In the genomic region with DNA sequence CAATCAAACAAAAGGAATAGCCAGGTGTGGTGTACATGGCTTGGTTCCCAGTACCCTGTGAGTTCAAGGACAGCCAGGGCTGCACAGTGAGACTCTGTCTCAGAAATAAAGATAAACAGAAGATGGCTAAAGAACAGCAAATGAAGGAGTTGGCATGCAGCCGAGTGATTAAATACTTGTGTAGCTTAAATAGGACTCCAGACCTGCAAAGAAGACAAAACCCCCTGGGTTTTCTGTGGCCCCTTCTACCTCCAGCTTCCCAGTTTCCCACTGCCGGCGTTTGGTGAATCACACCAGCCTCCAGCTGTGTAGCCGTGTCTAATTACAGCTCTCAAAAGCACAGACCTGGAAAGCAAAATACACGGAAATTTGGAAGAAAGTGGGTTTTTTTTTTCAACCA, we compare ENCODE assay signal across 16 mouse cellular contexts. TPM values are rescaled to one million over a fixed set of nuclear protein-coding genes. Genes with fewer than 3 reads are reported as not detected.
DNase-seq lines count a peak whose midpoint lies in the region; ATAC-seq and TF ChIP-seq lines count a peak whose summit lies in the region.
"Had no signal": no experiment of that assay in that cellular context is flagged by ENCODE, and none has a peak within 500 bp of the region (broad histone marks: within the 10 kb centered on the region; RNA-seq: fewer than 3 reads in every experiment).

No protein-coding gene starts in this region.

- TF ChIP-seq CTCF in gastrocnemius, adult 2 months (IDR thresholded peaks at IDR 0.05), result no peak
- TF ChIP-seq CTCF in embryonic fibroblast, embryonic 13.5 days (IDR thresholded peaks at IDR 0.05; ENCODE audit: borderline replicate concordance, insufficient read depth, low read length), result no peak

- DNase-seq in gastrocnemius, adult 2 months, result no peak
- no peak for DNase-seq in gastrocnemius, postnatal 36 days
- no peak for DNase-seq in neural tube, embryonic 11.5 days (ENCODE audit: low spot score)
- DNase-seq in neural tube, embryonic 10.5 days (ENCODE audit: extremely low spot score, low spot score), result no peak
- DNase-seq in testis, postnatal 14 days (ENCODE audit: low spot score), result peak; percentile 54
- DNase-seq in heart, adult 9 months (ENCODE audit: low spot score in 2 of 2), result no peak
- no peak for DNase-seq in liver, embryonic 11.5 days (ENCODE audit: low spot score)
- DNase-seq: cerebellum, adult 9-10 months; kidney, adult 2 months; thymus, postnatal 4 days had no signal

- intact Hi-C loops in gastrocnemius, adult 2 months (cut with DNase I), result no loop called here
- intact Hi-C loops in gastrocnemius, postnatal 36 days (cut with DNase I), result no loop called here

- no peak for TF ChIP-seq POLR2A in embryonic fibroblast, embryonic 13.5 days (IDR thresholded peaks at IDR 0.05; ENCODE audit: low read depth, low read length)

- WGBS in neural tube, embryonic 11.5 days, result 20% methylated on average over 5 of the region's 5 CpGs
- WGBS in liver, embryonic 11.5 days, result 73% methylated on average over 5 of the region's 5 CpGs

- H3K27ac ChIP-seq in gastrocnemius, adult 2 months, result peak overlapping the region; percentile 55
- peak overlapping the region; percentile 27; the same call in 1 of the 2 replicates for H3K27ac ChIP-seq in neural tube, embryonic 11.5 days (ENCODE audit: low read depth, low read length)
- peak overlapping the region; percentile 6 for H3K27ac ChIP-seq in embryonic fibroblast, embryonic 13.5 days (ENCODE audit: insufficient read depth, low read length)
- no peak overlapping the region for H3K27ac ChIP-seq in liver, embryonic 11.5 days (ENCODE audit: low read depth, low read length)
- H3K27ac ChIP-seq: hindbrain, embryonic 10.5 days; liver, embryonic 14.5 days had no signal

- H3K4me1 ChIP-seq in neural tube, embryonic 11.5 days (ENCODE audit: control insufficient read depth, insufficient read depth, low read length), result peaks cover 10% of the 10 kb centered on the region
- peaks cover 5% of the 10 kb centered on the region for H3K4me1 ChIP-seq in embryonic fibroblast, embryonic 13.5 days (ENCODE audit: control insufficient read depth, insufficient read depth, low read length)
- H3K4me1 ChIP-seq in liver, embryonic 11.5 days (replicated peaks; ENCODE audit: control insufficient read depth, insufficient read depth, low read length), result peaks cover 10% of the 10 kb centered on the region

- no peak overlapping the region for H3K4me2 ChIP-seq in neural tube, embryonic 11.5 days (ENCODE audit: low read depth)
- H3K4me2 ChIP-seq in liver, embryonic 11.5 days, result no peak overlapping the region
- H3K4me2 ChIP-seq: embryonic facial prominence, embryonic 15.5 days; heart, embryonic 12.5 days had no signal

- no peaks in the 10 kb centered on the region for H3K9me3 ChIP-seq in neural tube, embryonic 11.5 days (ENCODE audit: control insufficient read depth, low read length)
- no peaks in the 10 kb centered on the region for H3K9me3 ChIP-seq in liver, embryonic 11.5 days (ENCODE audit: control insufficient read depth, low read length)
- H3K9me3 ChIP-seq: embryonic facial prominence, embryonic 15.5 days; heart, embryonic 12.5 days; hindbrain, embryonic 10.5 days; megakaryocyte, embryonic 14.5 days had no signal

- no peak overlapping the region for H3K4me3 ChIP-seq in gastrocnemius, adult 2 months
- no peak overlapping the region for H3K4me3 ChIP-seq in neural tube, embryonic 11.5 days (ENCODE audit: low read depth, low read length)
- H3K4me3 ChIP-seq in embryonic fibroblast, embryonic 13.5 days (ENCODE audit: insufficient read depth, low read length), result no peak overlapping the region
- H3K4me3 ChIP-seq in liver, embryonic 11.5 days (ENCODE audit: low read depth, low read length), result no peak overlapping the region
- H3K4me3 ChIP-seq: embryonic facial prominence, embryonic 15.5 days; heart, embryonic 12.5 days; hindbrain, embryonic 10.5 days; megakaryocyte, embryonic 14.5 days had no signal

- H3K36me3 ChIP-seq in neural tube, embryonic 11.5 days (ENCODE audit: control insufficient read depth, insufficient read depth, low read length), result peaks cover 4% of the 10 kb centered on the region; the same call in 1 of the 2 replicates
- peaks cover 5% of the 10 kb centered on the region for H3K36me3 ChIP-seq in liver, embryonic 11.5 days (ENCODE audit: control insufficient read depth, insufficient read depth, low read length)

- no peak for ATAC-seq in neural tube, embryonic 11.5 days (ENCODE audit: insufficient read depth, low FRiP score, low TSS enrichment)
- no peak for ATAC-seq in liver, embryonic 11.5 days (replicated peaks; ENCODE audit: low FRiP score)

- no peaks in the 10 kb centered on the region for H3K27me3 ChIP-seq in neural tube, embryonic 11.5 days (ENCODE audit: control insufficient read depth, insufficient read depth, low read length)
- no peaks in the 10 kb centered on the region for H3K27me3 ChIP-seq in liver, embryonic 11.5 days (replicated peaks; ENCODE audit: control insufficient read depth, insufficient read depth, low read length)
- H3K27me3 ChIP-seq: embryonic facial prominence, embryonic 15.5 days; heart, embryonic 12.5 days; megakaryocyte, embryonic 14.5 days had no signal

- H3K9ac ChIP-seq in neural tube, embryonic 11.5 days (ENCODE audit: low read length), result no peak overlapping the region
- no peak overlapping the region for H3K9ac ChIP-seq in liver, embryonic 11.5 days (ENCODE audit: low read depth, low read length)
- H3K9ac ChIP-seq: embryonic facial prominence, embryonic 15.5 days; heart, embryonic 12.5 days; liver, embryonic 14.5 days had no signal

RNA-seq across cellular contexts. Expression of a gene that starts 51.6 kb away (rescaled TPM):
- 10 to 100 TPM; 85.1 to 87.6 TPM for total RNA-seq in gastrocnemius, adult 2 months (2021)
- total RNA-seq in gastrocnemius, postnatal 36 days (2021), result 10 to 100 TPM; 69.1 to 85.0 TPM
- 276 and 289 TPM in 2 replicates for polyA plus RNA-seq in neural tube, embryonic 11.5 days (2014; fragmentation: Nextera tagmentation; extraction: Ambion mirVana)
- 406 and 428 TPM in 2 replicates for polyA plus RNA-seq in embryonic fibroblast, embryonic 13.5 days (2011; ENCODE audit: insufficient read length, low read depth, missing spikeins)
- 89.0 and 95.1 TPM in 2 replicates for polyA plus RNA-seq in liver, embryonic 11.5 days (2014; fragmentation: Nextera tagmentation; extraction: Ambion mirVana)
